Mouse (Mus musculus): ENCODE results near the gene Mcu.

DNA sequence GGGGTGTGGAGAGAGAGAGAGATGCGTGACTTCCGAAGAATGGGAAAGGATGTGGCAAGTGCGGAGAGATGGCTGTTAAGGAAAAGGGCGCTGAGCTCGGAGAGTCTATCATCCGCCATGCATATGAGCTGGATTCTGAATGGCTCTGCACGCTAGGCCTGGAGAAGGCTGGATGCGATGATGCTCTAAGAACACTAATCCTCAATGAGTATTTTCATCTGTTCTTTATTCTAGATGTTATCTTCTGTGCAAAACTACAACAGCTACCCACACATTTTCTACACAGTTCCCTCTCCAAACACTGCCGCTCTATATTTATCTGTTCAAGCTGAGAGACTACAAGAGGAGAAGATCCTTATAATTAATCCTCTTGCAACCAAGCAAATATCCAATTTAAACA, 25.9 kb downstream of the Mcu start:
- no peak for TF ChIP-seq EP300 (optimal IDR thresholded peaks at IDR 0.05)
- TF ChIP-seq CTCF (IDR thresholded peaks at IDR 0.05; ENCODE audit: low read depth): no peak

Measured in stomach, postnatal 0 days (tissue).